Mouse (Mus musculus) bone marrow macrophage, adult 2 months (primary cell): ENCODE measurements around the gene Polr2a. TPM values are rescaled to one million over a fixed set of nuclear protein-coding genes. Genes with fewer than 3 reads are reported as not detected.

Experiments
- H3K27ac ChIP-seq: 2 replicates; pipeline ENCODE4 v1.5.1; 2012; ENCODE audit warnings: low read depth, low read length; ENCODE audit not compliant: insufficient read depth
- H3K4me1 ChIP-seq: 2 replicates; pipeline ENCODE4 v1.6.1; 2012; ENCODE audit warnings: low read length; ENCODE audit not compliant: control insufficient read depth, insufficient read depth
- H3K4me3 ChIP-seq: 2 replicates; pipeline ENCODE4 v1.5.1; 2012; ENCODE audit warnings: mild to moderate bottlenecking, low read length, moderate library complexity; ENCODE audit not compliant: insufficient read depth
- CTCF ChIP-seq: IDR thresholded peaks from 2 replicates; pipeline ENCODE4 v1.5.1; 2012; ENCODE audit warnings: low read depth, mild to moderate bottlenecking, low read length, moderate library complexity
- POLR2A ChIP-seq: IDR thresholded peaks from 2 replicates; pipeline ENCODE4 v1.6.1; 2012; ENCODE audit warnings: mild to moderate bottlenecking, low read depth, low read length, borderline replicate concordance
- polyA plus RNA-seq: library from polyadenylated mRNA; stranded (reverse); fragments of >200 nt; gene quantifications from 2 replicates; pipeline ENCODE4 v1.2.4, GENCODE M21; 2012; ENCODE audit not compliant: missing spikeins, insufficient read depth, insufficient read length

Polr2a gene
- polyA plus RNA-seq, 1 experiment = 69.7 TPM

GRCm38 (mm10) chr11:69685526-69686148 lies 72.8 kb downstream of the Polr2a start, which contains the start of gene Tnfsf13:
Gene Tnfsf13 (minus strand): TSS chr11:69685784.
- peak within 1 kb of the TSS; percentile 31 for H3K4me3 ChIP-seq
- peaks cover 55% of the 10 kb centered on the region for H3K4me1 ChIP-seq
- H3K27ac ChIP-seq = peak within 1 kb of the TSS; percentile 94
- TF ChIP-seq POLR2A = no peak
- TF ChIP-seq CTCF = no peak

GRCm38 (mm10) chr11:69684936-69685335 lies 73.5 kb downstream of the Polr2a start:
- TF ChIP-seq CTCF (no peak), POLR2A (no peak)
- H3K4me1 ChIP-seq = peaks cover 55% of the 10 kb centered on the region
- peak overlapping the region; percentile 94 for H3K27ac ChIP-seq
- peak overlapping the region; percentile 30 for H3K4me3 ChIP-seq

GRCm38 (mm10) chr11:69684128-69684745 lies 74.2 kb downstream of the Polr2a start:
- TF ChIP-seq CTCF (no peak), POLR2A (no peak)
- Histone ChIP-seq H3K4me1 (peaks cover 52% of the 10 kb centered on the region), H3K4me3 (no peak overlapping the region), H3K27ac (no peak overlapping the region)

Other genes starting within 250 kb of the Polr2a start
- 0.72 and 0.76 TPM in 2 replicates for gene Dnah2, start 209.5 kb downstream of the Polr2a start, polyA plus RNA-seq
- 0.33 TPM in 1 of 2 replicates, not detected in the other for gene Efnb3, start 198.4 kb downstream of the Polr2a start, polyA plus RNA-seq
- 8.2 and 8.8 TPM in 2 replicates for gene Wrap53, start 178.4 kb downstream of the Polr2a start, polyA plus RNA-seq
- 76.1 and 79.7 TPM in 2 replicates for gene Trp53, start 178.3 kb downstream of the Polr2a start, polyA plus RNA-seq
- gene Atp1b2, start 152.7 kb downstream of the Polr2a start, polyA plus RNA-seq = not detected in 2 replicates
- not detected in 2 replicates for gene Shbg, start 140.7 kb downstream of the Polr2a start, polyA plus RNA-seq
- gene Sat2, start 136.6 kb downstream of the Polr2a start, polyA plus RNA-seq = 2.5 and 4.3 TPM in 2 replicates
- gene Fxr2, start 125.6 kb downstream of the Polr2a start, polyA plus RNA-seq = 54.1 and 64.6 TPM in 2 replicates
- not detected in 2 replicates for gene Sox15, start 103.3 kb downstream of the Polr2a start, polyA plus RNA-seq
- gene Mpdu1, start 96.0 kb downstream of the Polr2a start, polyA plus RNA-seq = 64.2 and 68.9 TPM in 2 replicates
- gene Cd68, start 92.5 kb downstream of the Polr2a start, polyA plus RNA-seq = 1,401 and 1,598 TPM in 2 replicates
- gene Eif4a1, start 86.2 kb downstream of the Polr2a start, polyA plus RNA-seq = 303 and 319 TPM in 2 replicates
- 120 and 131 TPM in 2 replicates for gene Senp3, start 76.6 kb downstream of the Polr2a start, polyA plus RNA-seq
- gene Tnfsf13, start 72.9 kb downstream of the Polr2a start, polyA plus RNA-seq = 20.8 and 23.9 TPM in 2 replicates
- 97.6 and 101 TPM in 2 replicates for gene Tnfsf12, start 62.8 kb downstream of the Polr2a start, polyA plus RNA-seq
- gene Tnfsfm13, start 62.5 kb downstream of the Polr2a start, polyA plus RNA-seq = 43.9 and 59.4 TPM in 2 replicates
- not detected in 2 replicates for gene Slc35g3, start 3.3 kb upstream of the Polr2a start, polyA plus RNA-seq
- gene Zbtb4, start 7.3 kb upstream of the Polr2a start, polyA plus RNA-seq = 28.8 and 38.2 TPM in 2 replicates
- 1.0 and 1.8 TPM in 2 replicates for gene Chrnb1, start 37.3 kb upstream of the Polr2a start, polyA plus RNA-seq
- 27.9 and 29.7 TPM in 2 replicates for gene Fgf11, start 43.2 kb upstream of the Polr2a start, polyA plus RNA-seq
- not detected in 2 replicates for gene Tmem102, start 47.0 kb upstream of the Polr2a start, polyA plus RNA-seq
- gene Gm39566, start 56.7 kb upstream of the Polr2a start, polyA plus RNA-seq = not detected in 2 replicates
- not detected in 2 replicates for gene Spem2, start 59.8 kb upstream of the Polr2a start, polyA plus RNA-seq
- gene Spem1, start 63.5 kb upstream of the Polr2a start, polyA plus RNA-seq = not detected in 2 replicates
- gene Nlgn2, start 79.1 kb upstream of the Polr2a start, polyA plus RNA-seq = 9.9 and 10.9 TPM in 2 replicates
- gene Tmem256, start 79.9 kb upstream of the Polr2a start, polyA plus RNA-seq = 253 and 279 TPM in 2 replicates
- 58.6 and 68.1 TPM in 2 replicates for gene Plscr3, start 87.7 kb upstream of the Polr2a start, polyA plus RNA-seq
- gene Tnk1, start 100.1 kb upstream of the Polr2a start, polyA plus RNA-seq = not detected in 2 replicates
- gene Tmem95, start 119.4 kb upstream of the Polr2a start, polyA plus RNA-seq = not detected in 2 replicates
- gene Kctd11, start 122.8 kb upstream of the Polr2a start, polyA plus RNA-seq = 6.3 and 7.1 TPM in 2 replicates
- gene Acap1, start 136.9 kb upstream of the Polr2a start, polyA plus RNA-seq = 0.66 TPM in 1 of 2 replicates, not detected in the other
- gene 2810408A11Rik, start 142.3 kb upstream of the Polr2a start, polyA plus RNA-seq = 1.4 TPM in 1 of 2 replicates, not detected in the other
- gene Neurl4, start 142.4 kb upstream of the Polr2a start, polyA plus RNA-seq = 15.8 and 16.9 TPM in 2 replicates
- 92.8 and 103 TPM in 2 replicates for gene Gps2, start 155.3 kb upstream of the Polr2a start, polyA plus RNA-seq
- gene Eif5a, start 163.3 kb upstream of the Polr2a start, polyA plus RNA-seq = 326 and 347 TPM in 2 replicates
- not detected in 2 replicates for gene Ybx2, start 177.2 kb upstream of the Polr2a start, polyA plus RNA-seq
- not detected in 2 replicates for gene Slc2a4, start 189.6 kb upstream of the Polr2a start, polyA plus RNA-seq
- not detected in 2 replicates for gene Cldn7, start 206.1 kb upstream of the Polr2a start, polyA plus RNA-seq
- gene Ctdnep1, start 222.5 kb upstream of the Polr2a start, polyA plus RNA-seq = 176 and 194 TPM in 2 replicates
- gene Elp5, start 223.9 kb upstream of the Polr2a start, polyA plus RNA-seq = 41.4 and 49.8 TPM in 2 replicates
- 1,001 and 1,002 TPM in 2 replicates for gene Gabarap, start 232.5 kb upstream of the Polr2a start, polyA plus RNA-seq
- 77.6 and 78.1 TPM in 2 replicates for gene Phf23, start 237.1 kb upstream of the Polr2a start, polyA plus RNA-seq
- 20.4 and 25.8 TPM in 2 replicates for gene Dvl2, start 242.0 kb upstream of the Polr2a start, polyA plus RNA-seq